Mouse (Mus musculus): ENCODE results near the gene Dars. TPM values are rescaled to one million over a fixed set of nuclear protein-coding genes. Genes with fewer than 3 reads are reported as not detected.
"Not testable (repeated sequence)": the region's sequence is repeated elsewhere in the genome, so short reads cannot be mapped to it uniquely, and the experiment has no call there.

The Dars gene
- polyA plus RNA-seq, 1 experiment from 2014 or later, result 75.2 TPM

DNA sequence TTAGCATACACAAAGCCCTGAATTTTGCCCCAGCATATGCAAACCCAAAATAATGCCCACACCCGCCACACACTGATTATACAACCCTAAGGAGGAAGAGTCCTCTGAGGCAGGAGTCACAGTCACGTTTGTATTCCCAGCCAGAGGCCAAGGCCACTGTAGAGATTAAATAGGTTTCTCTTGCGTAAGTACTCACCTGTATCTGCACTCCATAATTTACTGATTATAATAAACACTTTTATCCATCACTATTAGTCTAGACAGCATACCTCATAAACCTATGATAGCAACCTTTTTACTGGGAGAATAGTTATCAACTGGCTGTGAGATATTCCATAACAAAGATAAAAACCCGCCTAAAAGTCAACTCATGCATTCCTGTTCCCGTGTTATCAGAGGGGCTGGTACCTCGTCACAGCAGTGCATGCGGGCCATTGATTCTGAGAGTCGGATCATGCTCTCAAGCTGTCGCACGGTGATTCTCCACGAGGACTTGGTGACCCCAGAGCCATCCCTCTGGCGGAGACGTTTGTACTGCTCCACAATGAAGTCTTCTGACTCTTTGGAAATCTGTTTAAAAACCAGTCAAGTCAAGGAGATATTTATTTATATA is 79.4 kb downstream of the Dars start:
- H3K27ac ChIP-seq (ENCODE audit: low read depth), result no peak overlapping the region
- 82% methylated on average over 13 of the region's 13 CpGs for WGBS (ENCODE audit: insufficient replicate concordance)
- H3K4me1 ChIP-seq (ENCODE audit: insufficient read depth), result no peaks in the 10 kb centered on the region
- H3K36me3 ChIP-seq (replicated peaks; ENCODE audit: insufficient read depth, low read length), result peaks cover 85% of the 10 kb centered on the region
- TF ChIP-seq EP300 (IDR thresholded peaks at IDR 0.05; ENCODE audit: low read depth), result no peak
- no peak for TF ChIP-seq CTCF (IDR thresholded peaks at IDR 0.05; ENCODE audit: low read depth)
- no peaks in the 10 kb centered on the region for H3K27me3 ChIP-seq (ENCODE audit: insufficient read depth, low read length)
- ATAC-seq, result no peak
- H3K4me2 ChIP-seq (ENCODE audit: low read depth, low read length), result no peak overlapping the region
- H3K9me3 ChIP-seq (ENCODE audit: low read length), result no peaks in the 10 kb centered on the region
- no peak overlapping the region for H3K9ac ChIP-seq (replicated peaks)
- DNase-seq, result no peak
- no peak overlapping the region for H3K4me3 ChIP-seq (ENCODE audit: low read depth, low read length)

DNA sequence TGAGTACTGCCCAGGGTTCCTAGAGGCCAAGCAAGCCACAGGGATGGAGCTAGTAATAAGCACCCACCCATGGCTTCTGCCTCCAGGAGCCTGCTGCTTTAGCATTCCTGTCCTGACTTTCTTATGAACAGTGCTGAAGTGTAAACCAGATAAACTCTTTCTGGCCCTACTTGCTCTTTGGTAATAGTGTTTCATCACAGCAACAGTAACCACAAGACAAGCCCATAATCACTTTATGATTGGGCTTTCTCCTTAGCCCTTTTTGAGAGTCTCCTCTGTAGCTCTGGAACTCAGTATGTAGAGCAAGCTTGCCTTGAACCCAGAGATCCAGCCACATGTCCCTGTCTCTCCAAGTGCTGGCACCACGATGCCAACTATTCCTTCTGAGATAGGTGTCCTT is 86.9 kb downstream of the Dars start:
- Histone ChIP-seq H3K27ac (ENCODE audit: low read depth) (no peak overlapping the region), H3K4me2 (ENCODE audit: low read depth, low read length) (no peak overlapping the region), H3K4me1 (ENCODE audit: insufficient read depth) (no peaks in the 10 kb centered on the region), H3K36me3 (replicated peaks; ENCODE audit: insufficient read depth, low read length) (peaks cover 48% of the 10 kb centered on the region), H3K27me3 (ENCODE audit: insufficient read depth, low read length) (no peaks in the 10 kb centered on the region), H3K4me3 (ENCODE audit: low read depth, low read length) (no peak overlapping the region), H3K9me3 (ENCODE audit: low read length) (no peaks in the 10 kb centered on the region), H3K9ac (replicated peaks) (no peak overlapping the region)
- no peak for TF ChIP-seq CTCF (IDR thresholded peaks at IDR 0.05; ENCODE audit: low read depth)
- no peak for TF ChIP-seq EP300 (IDR thresholded peaks at IDR 0.05; ENCODE audit: low read depth)
- 88% methylated on average over 1 of the region's 1 CpGs for WGBS (ENCODE audit: insufficient replicate concordance)
- DNase-seq (no peak), ATAC-seq (no peak)

DNA sequence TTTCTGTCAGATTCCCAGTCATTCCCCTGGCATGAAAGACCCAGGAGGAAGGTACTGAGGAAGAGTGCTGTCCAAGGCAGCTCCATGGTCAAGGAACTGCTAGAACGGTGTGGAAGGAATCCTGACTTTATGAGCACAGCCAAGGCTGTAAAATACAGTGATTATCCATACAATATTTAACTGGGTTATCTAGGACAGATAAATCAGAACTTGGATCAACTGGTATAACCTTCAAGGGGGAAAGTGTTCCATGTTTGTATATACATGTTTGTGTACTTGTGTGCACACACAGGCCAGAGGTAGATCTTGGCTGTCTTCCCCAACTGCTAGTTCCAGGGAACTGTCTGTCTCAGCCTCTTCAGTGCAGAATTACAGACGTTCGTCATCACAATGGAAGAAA is 89.0 kb downstream of the Dars start, which contains the start of gene Lct:
Gene Lct (minus strand): TSS at position 101 of the 400 bp plus-strand sequence.
- Histone ChIP-seq H3K4me1 (ENCODE audit: insufficient read depth) (peaks cover 7% of the 10 kb centered on the region; the same call in 1 of the 2 replicates), H3K9me3 (ENCODE audit: low read length) (no peaks in the 10 kb centered on the region), H3K27ac (ENCODE audit: low read depth) (no peak within 1 kb of the TSS), H3K4me2 (ENCODE audit: low read depth, low read length) (no peak within 1 kb of the TSS), H3K36me3 (replicated peaks; ENCODE audit: insufficient read depth, low read length) (peaks cover 28% of the 10 kb centered on the region), H3K4me3 (ENCODE audit: low read depth, low read length) (no peak within 1 kb of the TSS), H3K27me3 (ENCODE audit: insufficient read depth, low read length) (no peaks in the 10 kb centered on the region), H3K9ac (replicated peaks) (no peak within 1 kb of the TSS)
- DNase-seq (no peak), ATAC-seq (no peak)
- WGBS (ENCODE audit: insufficient replicate concordance), result 82% methylated on average over 3 of the region's 3 CpGs
- TF ChIP-seq EP300 (IDR thresholded peaks at IDR 0.05; ENCODE audit: low read depth), result no peak
- TF ChIP-seq CTCF (IDR thresholded peaks at IDR 0.05; ENCODE audit: low read depth), result no peak

DNA sequence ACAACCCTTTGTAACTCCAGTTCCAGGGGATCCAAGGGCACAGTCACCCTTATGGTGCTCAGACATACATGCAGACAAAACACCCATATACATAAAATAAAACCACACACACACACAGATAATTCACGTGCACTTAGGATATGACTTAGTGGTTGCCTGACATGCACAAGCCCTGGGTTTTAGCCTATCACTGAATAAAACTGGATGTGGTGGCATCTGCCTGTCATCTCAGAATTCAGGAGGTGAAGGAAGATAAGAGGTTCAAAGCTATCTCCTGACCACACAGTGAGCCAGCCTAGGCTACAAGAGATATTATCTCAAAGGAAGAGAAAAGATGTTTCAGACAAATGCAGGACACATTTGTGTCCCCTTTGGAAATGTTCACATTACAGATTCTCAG is 90.0 kb downstream of the Dars start:
- Histone ChIP-seq H3K4me1 (ENCODE audit: insufficient read depth) (peaks cover 7% of the 10 kb centered on the region; the same call in 1 of the 2 replicates), H3K4me3 (ENCODE audit: low read depth, low read length) (no peak overlapping the region), H3K9ac (replicated peaks) (no peak overlapping the region), H3K4me2 (ENCODE audit: low read depth, low read length) (no peak overlapping the region), H3K9me3 (ENCODE audit: low read length) (no peaks in the 10 kb centered on the region), H3K36me3 (replicated peaks; ENCODE audit: insufficient read depth, low read length) (peaks cover 17% of the 10 kb centered on the region), H3K27me3 (ENCODE audit: insufficient read depth, low read length) (no peaks in the 10 kb centered on the region), H3K27ac (ENCODE audit: low read depth) (no peak overlapping the region)
- TF ChIP-seq CTCF (IDR thresholded peaks at IDR 0.05; ENCODE audit: low read depth) (no peak), EP300 (IDR thresholded peaks at IDR 0.05; ENCODE audit: low read depth) (no peak)
- 55% methylated on average over 1 of the region's 1 CpGs for WGBS (ENCODE audit: insufficient replicate concordance)
- DNase-seq (no peak), ATAC-seq (no peak)

DNA sequence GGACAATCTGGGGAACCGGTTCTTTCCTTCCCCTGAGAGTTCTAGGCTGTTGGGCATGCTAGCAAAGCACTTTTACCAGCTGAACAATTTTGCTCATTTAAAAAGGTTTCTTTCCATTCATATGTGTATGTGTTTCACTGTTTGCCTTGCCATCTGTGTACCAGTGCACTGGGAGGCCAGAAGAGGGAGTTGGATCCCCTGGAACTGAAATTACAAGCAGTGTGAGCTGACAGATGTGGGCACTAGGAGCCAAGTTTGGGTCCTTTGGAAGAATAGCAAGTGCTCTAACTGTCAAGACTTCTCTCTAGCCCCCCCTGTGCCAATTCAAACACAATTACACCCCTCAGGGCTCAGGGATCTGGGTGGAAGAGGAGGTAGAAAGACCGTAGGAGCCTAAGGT is 92.4 kb downstream of the Dars start:
- ATAC-seq, result no peak
- TF ChIP-seq CTCF (IDR thresholded peaks at IDR 0.05; ENCODE audit: low read depth) (peak; percentile 16; the same call in 1 of the 2 replicates), EP300 (IDR thresholded peaks at IDR 0.05; ENCODE audit: low read depth) (no peak)
- WGBS (ENCODE audit: insufficient replicate concordance), result 84% methylated on average over 2 of the region's 2 CpGs
- Histone ChIP-seq H3K27me3 (ENCODE audit: insufficient read depth, low read length) (no peaks in the 10 kb centered on the region), H3K4me2 (ENCODE audit: low read depth, low read length) (no peak overlapping the region), H3K4me3 (ENCODE audit: low read depth, low read length) (no peak overlapping the region), H3K36me3 (replicated peaks; ENCODE audit: insufficient read depth, low read length) (peaks cover 3% of the 10 kb centered on the region; the same call in 1 of the 2 replicates), H3K4me1 (ENCODE audit: insufficient read depth) (peaks cover 7% of the 10 kb centered on the region; the same call in 1 of the 2 replicates), H3K9me3 (ENCODE audit: low read length) (no peaks in the 10 kb centered on the region), H3K9ac (replicated peaks) (no peak overlapping the region), H3K27ac (ENCODE audit: low read depth) (no peak overlapping the region)
- no peak for DNase-seq

DNA sequence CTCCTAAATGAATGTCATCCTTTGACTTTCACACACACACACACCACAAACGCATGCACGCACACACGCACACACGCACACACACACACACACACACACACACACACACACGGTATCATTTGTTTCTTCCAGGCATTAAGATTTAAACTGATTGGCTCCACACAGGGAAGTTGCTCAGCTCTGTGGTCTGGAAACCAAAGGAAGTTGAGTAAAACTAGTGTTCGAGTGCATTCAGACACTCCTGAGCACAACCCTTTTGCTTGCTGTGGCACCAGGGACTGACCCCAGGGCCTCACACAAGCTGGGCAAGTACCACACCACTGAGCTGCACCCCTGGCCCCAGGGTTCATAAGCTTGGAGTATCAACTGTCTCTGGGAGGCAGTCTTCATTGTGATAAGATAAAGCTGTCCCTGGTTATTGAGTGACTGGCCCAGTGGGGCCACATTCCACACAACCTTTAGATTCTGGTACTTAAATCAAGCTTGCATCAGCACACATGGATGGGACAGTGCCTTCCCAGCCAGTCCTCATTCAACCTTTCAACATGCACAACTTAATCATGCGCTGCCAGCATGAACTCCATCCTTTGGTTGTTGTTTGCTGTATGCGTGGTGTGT is 94.0 kb downstream of the Dars start:
- DNase-seq (peak; percentile 16), ATAC-seq (peak; percentile 60)
- H3K36me3 ChIP-seq (replicated peaks; ENCODE audit: insufficient read depth, low read length), result 0 out of 2 replicates have a peak, but pooled peaks cover 3% of the 10 kb centered on the region
- H3K9me3 ChIP-seq (ENCODE audit: low read length), result no peaks in the 10 kb centered on the region
- H3K4me1 ChIP-seq (ENCODE audit: insufficient read depth), result peaks cover 7% of the 10 kb centered on the region; the same call in 1 of the 2 replicates
- no peak overlapping the region for H3K27ac ChIP-seq (ENCODE audit: low read depth)
- H3K9ac ChIP-seq (replicated peaks), result no peak overlapping the region
- 56% methylated on average over 8 of the region's 8 CpGs for WGBS (ENCODE audit: insufficient replicate concordance)
- TF ChIP-seq CTCF (IDR thresholded peaks at IDR 0.05; ENCODE audit: low read depth) (no peak), EP300 (IDR thresholded peaks at IDR 0.05; ENCODE audit: low read depth) (no peak)
- H3K4me3 ChIP-seq (ENCODE audit: low read depth, low read length), result no peak overlapping the region
- no peaks in the 10 kb centered on the region for H3K27me3 ChIP-seq (ENCODE audit: insufficient read depth, low read length)
- H3K4me2 ChIP-seq (ENCODE audit: low read depth, low read length), result no peak overlapping the region

DNA sequence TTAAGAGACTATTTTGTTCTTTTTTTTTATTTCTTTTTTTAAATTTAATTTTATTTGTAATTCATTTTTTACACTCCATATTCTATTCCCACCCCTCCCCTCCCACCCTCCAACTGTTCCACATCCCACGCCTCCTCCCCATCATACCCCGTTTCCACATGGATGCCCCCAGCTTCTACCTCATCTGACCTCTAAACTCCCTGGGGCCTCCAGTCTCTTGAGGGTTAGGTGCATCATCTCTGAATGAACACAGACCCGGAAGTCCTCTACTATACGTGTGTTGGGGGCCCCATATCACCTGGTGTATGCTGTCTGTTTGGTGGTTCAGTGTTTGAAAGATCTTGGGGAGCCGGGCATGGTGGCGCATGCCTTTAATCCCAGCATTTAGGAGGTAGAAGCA is 97.9 kb downstream of the Dars start:
- H3K4me2 ChIP-seq (ENCODE audit: low read depth, low read length); DNase-seq; ATAC-seq; H3K4me3 ChIP-seq (ENCODE audit: low read depth, low read length); H3K4me1 ChIP-seq (ENCODE audit: insufficient read depth); H3K27me3 ChIP-seq (ENCODE audit: insufficient read depth, low read length); H3K9me3 ChIP-seq (ENCODE audit: low read length); H3K9ac ChIP-seq (replicated peaks); H3K27ac ChIP-seq (ENCODE audit: low read depth); H3K36me3 ChIP-seq (replicated peaks; ENCODE audit: insufficient read depth, low read length): not testable (repeated sequence)
- 66% methylated on average over 6 of the region's 6 CpGs for WGBS (ENCODE audit: insufficient replicate concordance)

Measured in liver, postnatal 0 days (tissue).